Mouse (Mus musculus) erythroid progenitor cell, adult 5-6 weeks (primary cell): ENCODE data around the gene Sdc3. TPM values are rescaled to one million over a fixed set of nuclear protein-coding genes. Genes with fewer than 3 reads are reported as not detected.

ENCODE experiments used
- ATAC-seq: replicated peaks from 2 replicates; pipeline ENCODE4 v1.8.0; 2016; ENCODE audit warnings: moderate number of reproducible peaks, mild to moderate bottlenecking, moderate TSS enrichment, inconsistent platforms; ENCODE audit not compliant: poor library complexity, low FRiP score, severe bottlenecking
- total RNA-seq, 2 experiments: library from RNA; stranded (forward) in 1 of 2; stranded (reverse) in 1 of 2; fragments of 150-400 nt in 1 of 2; fragments of 186-747, 209-891 nt in 1 of 2; gene quantifications; 2 replicates each; pipeline versions ENCODE4 v1.2.3 to v1.2.4; 2015 to 2017; ENCODE audit warnings: low replicate concordance in 2 of 2

Sdc3 gene
- 25.9 and 31.0 TPM in 2 replicates for total RNA-seq (2015; ENCODE audit: low replicate concordance)
- total RNA-seq (2017; ENCODE audit: low replicate concordance): 9.9 and 13.7 TPM in 2 replicates

- ATAC-seq: no peak
These were observed at the start of gene Sdc3 for GRCm38 (mm10) chr4:130792376-130793179. Gene Sdc3 (plus strand): TSS chr4:130792537.

DNA sequence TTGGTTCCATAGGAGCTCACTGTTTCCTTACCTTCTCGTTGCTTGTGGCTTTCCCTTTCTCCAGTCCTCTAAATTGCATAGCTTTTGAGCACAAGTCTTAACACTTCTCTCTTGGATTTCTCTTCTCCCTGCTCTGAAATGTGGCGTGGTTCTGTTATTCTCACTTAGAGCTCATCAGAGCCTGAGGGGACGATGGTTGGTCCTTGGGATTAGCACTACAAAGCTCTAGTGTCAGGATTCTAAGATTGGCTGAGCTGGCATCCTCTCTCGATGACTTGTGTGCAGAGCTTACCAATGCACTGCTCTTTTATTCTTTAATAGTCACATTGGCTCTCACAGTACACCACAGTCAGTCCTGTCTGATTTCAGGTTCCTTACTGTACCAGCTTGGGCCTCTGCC is 48.3 kb upstream of the Sdc3 start:
- ATAC-seq: no peak

DNA sequence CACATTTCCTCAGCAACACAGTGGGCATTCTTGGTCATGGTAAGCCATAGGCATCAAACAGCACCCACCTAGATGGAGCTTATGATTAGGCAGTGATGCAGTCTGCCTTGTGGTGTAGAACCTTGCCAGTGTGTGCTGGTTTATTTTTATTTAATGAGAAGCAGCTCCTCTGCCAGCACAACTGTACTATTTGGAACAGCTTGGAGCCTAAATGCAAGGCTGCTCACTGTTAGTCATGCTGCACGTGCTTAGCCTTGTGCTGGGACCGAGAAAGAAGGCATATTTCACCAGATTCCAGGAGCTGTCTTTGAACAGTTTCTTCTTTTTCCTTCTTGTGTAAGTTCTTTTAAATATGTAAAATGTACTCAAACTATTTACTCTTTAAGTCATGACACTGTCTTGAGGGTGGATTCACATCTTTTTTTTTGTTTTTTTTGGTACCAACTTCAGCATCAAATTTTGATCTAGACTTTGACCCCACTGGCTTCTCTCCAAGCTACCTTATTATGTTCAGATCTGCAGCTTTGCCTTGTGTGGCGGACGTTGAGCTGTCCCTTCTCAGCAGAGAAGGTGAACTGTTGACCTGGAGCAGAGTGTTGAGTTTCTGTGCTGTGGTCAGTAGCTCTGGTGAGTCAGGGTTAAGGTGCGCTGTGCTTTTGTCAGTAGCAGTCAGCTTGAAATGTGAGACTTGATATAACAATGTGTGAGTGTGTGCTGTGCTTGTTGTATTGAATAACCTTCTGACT is 46.6 kb upstream of the Sdc3 start:
- ATAC-seq: no peak

GRCm38 (mm10) chr4:130749566-130749965 is 42.8 kb upstream of the Sdc3 start:
- ATAC-seq: no peak

DNA sequence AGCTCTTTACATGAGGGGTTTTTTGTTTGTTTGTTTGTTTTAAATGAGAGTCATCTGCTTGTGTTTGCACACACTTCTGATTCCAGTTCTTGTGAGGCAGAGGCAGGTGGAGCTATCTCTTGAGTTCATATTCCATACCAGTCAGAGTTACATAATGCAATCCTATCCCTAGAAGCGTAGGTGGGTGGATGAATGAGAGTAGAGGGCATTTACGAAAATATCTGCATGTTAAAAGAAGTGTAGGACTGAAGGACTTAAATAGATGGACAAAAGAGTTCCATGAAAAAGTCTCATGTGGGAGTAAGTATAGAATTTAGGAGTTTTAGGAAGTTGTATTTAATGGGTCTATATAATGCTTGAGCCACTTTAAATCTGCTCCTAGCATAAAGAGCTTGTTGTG is 40.4 kb upstream of the Sdc3 start:
- no peak for ATAC-seq

- no peak for ATAC-seq
These were observed 39.7 kb upstream of the Sdc3 start for GRCm38 (mm10) chr4:130752591-130752990.

DNA sequence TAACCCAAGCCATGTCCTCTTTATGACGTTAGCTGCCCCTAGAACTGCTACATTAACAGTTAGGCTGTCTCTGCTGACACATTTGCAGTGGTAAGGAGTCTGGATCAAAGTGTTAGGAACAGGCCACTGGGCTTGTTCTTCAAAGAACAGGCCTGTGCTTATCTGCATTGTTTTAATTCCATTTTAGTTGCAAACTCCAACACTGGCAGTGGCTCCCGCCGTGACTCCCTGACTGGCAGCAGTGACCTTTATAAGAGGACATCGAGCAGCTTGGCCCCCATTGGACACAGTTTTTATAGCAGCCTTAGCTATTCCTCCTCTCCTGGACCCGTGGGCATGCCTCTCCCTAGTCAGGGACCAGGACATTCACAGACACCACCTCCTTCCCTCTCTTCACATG is 38.6 kb upstream of the Sdc3 start:
- no peak for ATAC-seq

GRCm38 (mm10) chr4:130754776-130755175 is 37.6 kb upstream of the Sdc3 start:
- ATAC-seq: no peak

DNA sequence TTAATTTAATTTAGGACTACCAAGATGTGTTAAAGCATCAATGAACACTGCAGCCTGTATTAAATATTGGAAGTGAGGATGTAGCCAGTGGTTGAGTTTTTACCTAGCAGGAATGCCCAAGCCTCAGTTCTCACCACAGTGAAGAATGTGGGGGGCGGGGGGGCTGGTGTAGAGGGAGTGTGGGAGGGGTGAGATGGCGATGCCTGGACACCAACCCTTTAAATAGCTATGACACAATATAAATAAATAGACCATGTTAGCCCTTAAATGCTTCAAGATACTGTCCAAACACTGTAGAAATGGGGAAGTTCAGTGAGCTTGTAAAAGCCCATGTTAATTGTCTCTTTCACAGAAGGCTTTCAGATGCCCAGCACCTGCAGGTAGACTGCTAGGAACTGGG is 32.5 kb upstream of the Sdc3 start:
- no peak for ATAC-seq

DNA sequence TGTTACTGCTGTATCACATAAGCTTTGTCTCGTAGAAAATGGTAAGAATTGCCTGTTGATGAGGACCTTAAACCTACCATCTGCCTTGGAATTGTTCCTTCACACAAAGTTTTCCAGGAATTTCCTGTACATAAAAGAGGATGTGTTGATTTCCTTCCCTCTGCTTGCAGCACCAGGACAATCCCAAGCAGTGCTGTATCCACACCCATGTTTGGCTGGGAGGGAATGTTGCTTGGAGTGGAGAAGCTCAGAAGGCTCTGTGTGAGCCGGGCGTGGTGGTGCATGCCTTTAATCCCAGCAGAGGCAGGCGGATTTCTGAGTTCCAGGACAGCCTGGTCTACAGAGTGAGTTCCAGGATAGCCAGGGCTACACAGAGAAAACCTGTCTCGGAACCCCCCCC is 30.5 kb upstream of the Sdc3 start:
- no peak for ATAC-seq

DNA sequence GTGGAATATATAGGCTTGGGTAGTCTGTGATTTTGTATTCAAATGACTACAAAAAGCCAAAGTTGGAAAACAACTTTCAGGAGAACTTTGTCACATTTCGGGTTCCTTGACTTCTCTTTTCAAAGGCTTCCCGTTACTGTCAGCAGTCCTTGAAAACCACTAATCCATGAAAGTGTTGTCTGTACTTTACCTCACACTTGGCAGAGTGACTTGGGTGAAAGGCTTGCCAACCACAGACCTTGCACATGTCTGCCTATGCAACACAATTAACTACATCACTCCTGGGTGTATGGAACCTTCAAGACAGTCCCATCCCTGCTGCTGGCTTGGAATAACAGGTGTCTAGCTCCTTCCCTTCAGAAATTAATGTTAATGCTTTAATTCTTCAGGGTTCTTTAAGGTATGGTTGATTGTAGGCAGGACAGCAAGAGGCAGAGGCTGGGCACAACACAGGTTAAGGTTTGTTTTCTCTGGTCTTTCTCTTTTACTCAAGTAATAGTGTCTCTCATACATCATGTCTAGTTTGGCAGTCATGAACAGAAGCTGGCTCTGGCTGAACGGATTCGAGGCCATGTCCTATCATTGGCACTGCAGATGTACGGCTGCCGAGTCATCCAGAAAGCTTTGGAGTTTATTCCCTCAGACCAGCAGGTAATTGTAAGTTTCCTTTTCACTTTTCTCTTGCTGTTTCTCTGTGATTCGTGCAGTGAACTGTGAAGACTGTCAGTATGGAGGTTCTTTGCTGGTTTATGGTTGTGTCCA is 26.8 kb upstream of the Sdc3 start:
- no peak for ATAC-seq

GRCm38 (mm10) chr4:130766387-130766786 is 25.9 kb upstream of the Sdc3 start:
- no peak; the same call in 1 of the 2 replicates for ATAC-seq

DNA sequence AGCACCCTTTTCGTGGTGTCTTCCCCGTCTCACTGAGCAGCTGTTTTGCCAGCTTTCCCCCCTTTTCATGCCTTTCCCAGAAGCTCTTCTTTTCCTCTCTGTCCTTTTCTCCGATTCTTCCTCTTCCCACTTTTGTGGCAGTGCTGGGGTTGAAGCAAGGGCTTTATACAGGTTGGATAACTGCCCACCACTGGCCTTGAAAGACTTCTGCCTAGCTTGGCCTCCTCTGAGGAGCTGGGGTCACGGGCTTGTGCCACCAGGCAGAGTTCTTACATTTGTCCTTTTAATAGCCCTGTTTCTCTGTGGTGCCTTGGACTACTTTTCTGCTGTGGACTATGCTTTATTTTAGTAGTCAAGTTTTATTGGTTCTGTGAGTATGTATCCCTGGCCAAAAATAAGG is 25.4 kb upstream of the Sdc3 start:
- no peak for ATAC-seq

- ATAC-seq: no peak
These were observed 18.4 kb upstream of the Sdc3 start for GRCm38 (mm10) chr4:130773899-130774298.

GRCm38 (mm10) chr4:130774822-130775221 is 17.5 kb upstream of the Sdc3 start:
- ATAC-seq: no peak

- no peak for ATAC-seq
These were observed 14.7 kb upstream of the Sdc3 start for GRCm38 (mm10) chr4:130777647-130778046.

DNA sequence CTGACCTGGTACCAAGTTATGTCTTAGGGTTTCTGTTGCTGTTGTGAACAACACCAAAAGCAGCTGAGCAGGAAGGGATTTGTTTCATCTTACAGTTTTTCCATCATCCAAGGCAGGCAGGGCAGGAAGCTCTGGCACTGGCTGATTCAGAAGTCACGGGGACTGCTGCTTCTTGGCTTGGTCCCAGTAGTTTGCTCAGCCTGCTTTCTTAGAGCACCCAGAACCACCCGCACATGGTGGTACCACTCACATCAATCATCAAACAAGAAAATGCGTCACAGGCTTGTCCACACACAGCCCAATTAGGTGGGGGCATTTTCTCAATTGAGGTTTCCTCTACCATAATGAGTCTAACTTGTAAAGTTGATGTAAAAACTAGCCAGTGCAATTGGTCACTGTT is 13.3 kb upstream of the Sdc3 start:
- no peak for ATAC-seq

DNA sequence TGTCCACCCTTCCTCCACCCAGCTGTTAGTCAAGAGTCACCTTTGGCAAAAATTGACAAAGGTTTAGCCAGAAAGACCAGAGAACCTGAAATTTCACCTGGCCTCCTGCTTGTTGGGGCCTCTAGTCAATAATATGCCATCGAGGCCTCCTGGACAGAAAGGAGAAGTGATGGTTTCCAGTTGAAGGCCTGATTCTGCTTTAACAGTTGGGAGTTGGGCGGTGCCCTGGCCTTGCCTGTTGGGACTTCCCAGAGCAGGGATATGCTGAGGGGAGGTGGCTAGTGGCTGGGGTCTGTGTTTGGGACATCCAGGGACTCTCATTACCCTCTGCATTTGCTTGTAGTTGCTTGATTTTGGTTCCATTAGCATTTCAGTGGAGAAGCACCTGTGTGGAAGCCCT is 9.8 kb upstream of the Sdc3 start:
- ATAC-seq: no peak

GRCm38 (mm10) chr4:130784755-130785154 is 7.6 kb upstream of the Sdc3 start:
- no peak for ATAC-seq

DNA sequence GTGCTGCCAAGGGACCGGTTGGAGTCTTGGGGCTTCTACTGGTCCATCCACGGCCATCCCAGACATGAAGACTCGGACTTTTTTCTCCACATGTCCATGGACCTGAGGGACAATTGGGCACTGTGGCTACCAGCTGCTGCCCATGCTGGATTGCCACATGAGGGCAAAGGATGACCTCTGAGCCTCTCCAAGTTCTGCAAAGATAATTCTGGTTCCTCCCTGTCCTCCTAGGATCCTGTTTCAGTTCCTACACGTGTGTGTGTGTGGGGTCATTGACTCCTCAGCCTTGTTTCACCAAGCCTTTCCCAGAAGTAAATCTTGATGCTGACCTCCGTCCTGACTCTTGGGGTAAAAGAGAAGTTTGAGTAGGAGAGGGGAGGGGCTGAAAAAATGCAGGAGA is 4.8 kb upstream of the Sdc3 start:
- ATAC-seq: no peak
